Mouse (Mus musculus) small intestine, adult 2 months (tissue): ENCODE measurements around the gene Coro1b.

Source experiments
- CTCF ChIP-seq: fragments of 200-500 bp; IDR thresholded peaks from 2 replicates; pipeline ENCODE4 v1.5.1; 2012; ENCODE audit warnings: low read depth, mild to moderate bottlenecking, control low read depth, inconsistent platforms, low read length, moderate library complexity, mixed read lengths; ENCODE audit not compliant: insufficient replicate concordance, insufficient read length; ENCODE audit errors: extremely low read depth
- POLR2A ChIP-seq: fragments of 200-500 bp; IDR thresholded peaks from 2 replicates; pipeline ENCODE4 v1.6.1; 2012; ENCODE audit warnings: low read depth, mild to moderate bottlenecking, control low read depth, inconsistent platforms, low read length, moderate library complexity

DNA sequence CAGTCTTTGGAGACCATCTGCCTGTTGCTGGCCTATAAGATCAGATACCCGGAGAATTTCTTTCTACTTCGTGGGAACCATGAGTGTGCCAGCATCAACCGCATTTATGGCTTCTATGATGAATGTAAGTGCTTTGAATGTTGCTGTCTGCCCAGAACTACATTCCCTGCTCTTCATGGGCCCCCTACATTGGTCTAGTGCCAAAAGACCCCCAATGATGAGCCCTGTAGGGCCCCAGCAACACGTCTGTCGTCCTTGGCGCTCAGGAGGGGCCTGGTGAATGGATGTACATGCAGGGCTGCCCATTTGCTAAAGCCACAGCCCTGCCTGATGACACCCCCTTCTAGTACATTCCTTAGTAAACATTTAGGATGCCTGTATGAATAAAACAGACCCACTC is 44.7 kb downstream of the Coro1b start:
- no peak for TF ChIP-seq CTCF
- TF ChIP-seq POLR2A = no peak
